Mouse (Mus musculus) liver, embryonic 14.5 days (tissue): ENCODE results near the gene Adsl.

Source experiments
- CTCF ChIP-seq: IDR thresholded peaks from 2 replicates; pipeline ENCODE4 v1.5.1; 2016; ENCODE audit warnings: antibody characterized with exemption, low read depth, control low read depth
- EP300 ChIP-seq: IDR thresholded peaks from 2 replicates; pipeline ENCODE4 v1.6.1; 2016; ENCODE audit warnings: antibody characterized with exemption, low read depth

DNA sequence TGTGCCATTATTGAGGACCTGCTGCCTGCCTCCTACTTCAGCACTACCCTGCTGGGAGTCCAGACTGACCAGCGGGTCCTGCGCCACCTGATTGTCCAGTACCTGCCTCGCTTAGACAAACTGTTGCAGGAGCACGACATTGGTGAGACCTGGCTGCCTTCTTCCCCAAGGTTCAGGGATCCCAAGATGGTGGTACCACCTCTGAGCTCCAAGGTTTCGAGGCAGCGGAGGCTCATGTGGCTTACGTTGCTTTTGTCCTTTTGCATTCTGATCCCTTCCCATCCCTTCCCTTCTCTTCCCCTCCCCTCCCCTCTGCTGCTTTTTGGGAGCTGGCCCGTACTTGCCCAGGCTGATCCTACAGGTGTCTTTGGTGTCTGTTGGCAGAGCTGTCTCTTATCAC is 59.6 kb downstream of the Adsl start:
- TF ChIP-seq CTCF (no peak), EP300 (no peak)
